Mouse (Mus musculus): Measurements from ENCODE around the gene Cdh3.

- peak; percentile 55; the same call in 1 of the 2 replicates for TF ChIP-seq CTCF (IDR thresholded peaks at IDR 0.05; ENCODE audit: borderline replicate concordance, extremely low read depth, insufficient read depth, insufficient read length)
- TF ChIP-seq POLR2A (IDR thresholded peaks at IDR 0.05; ENCODE audit: borderline replicate concordance, extremely low read depth, insufficient read depth, insufficient read length, poor library complexity, severe bottlenecking) = no peak
Observed at GRCm38 (mm10) chr8:106527241-106528036, 16.7 kb downstream of the Cdh3 start.
